Mouse (Mus musculus) liver, embryonic 11.5 days (tissue): ENCODE results near the gene Teddm1b. TPM values are rescaled to one million over a fixed set of nuclear protein-coding genes. Genes with fewer than 3 reads are reported as not detected.

Experiments used
- ATAC-seq: fragments of 200-750 bp; cut with Nextera tagmentation; replicated peaks from 2 replicates; pipeline ENCODE4 v1.8.0; 2017; ENCODE audit warnings: moderate number of reproducible peaks, mild to moderate bottlenecking, moderate TSS enrichment, moderate library complexity; ENCODE audit not compliant: low FRiP score
- DNase-seq: peaks from one replicate; pipeline ENCODE4 v3.0.0-alpha.2; 2017; ENCODE audit warnings: low spot score
- H3K27ac ChIP-seq: fragments of 300-500 bp; sonication (generic); 2 replicates; pipeline ENCODE4 v1.5.1; 2014; ENCODE audit warnings: mild to moderate bottlenecking, low read depth, low read length, control low read depth
- H3K27me3 ChIP-seq: fragments of 300-500 bp; sonication (generic); replicated peaks from 2 replicates; pipeline ENCODE4 v1.6.1; 2014; ENCODE audit warnings: low read length, mixed read lengths; ENCODE audit not compliant: control insufficient read depth, insufficient read depth
- H3K36me3 ChIP-seq: fragments of 300-500 bp; sonication (generic); 2 replicates; pipeline ENCODE4 v1.6.1; 2014; ENCODE audit warnings: mild to moderate bottlenecking, low read length, moderate library complexity, mixed read lengths; ENCODE audit not compliant: control insufficient read depth, insufficient read depth
- H3K4me1 ChIP-seq: fragments of 300-500 bp; sonication (generic); replicated peaks from 2 replicates; pipeline ENCODE4 v1.6.1; 2014; ENCODE audit warnings: low read length, mixed read lengths; ENCODE audit not compliant: control insufficient read depth, insufficient read depth
- H3K4me2 ChIP-seq: fragments of 300-500 bp; sonication (generic); 2 replicates; pipeline ENCODE4 v1.6.1; 2014; ENCODE audit warnings: mild to moderate bottlenecking, control low read depth, moderate library complexity
- H3K4me3 ChIP-seq: fragments of 300-500 bp; sonication (generic); 2 replicates; pipeline ENCODE4 v1.5.1; 2014; ENCODE audit warnings: low read depth, low read length, control low read depth
- H3K9ac ChIP-seq: fragments of 300-500 bp; sonication (generic); 2 replicates; pipeline ENCODE4 v1.6.1; 2014; ENCODE audit warnings: low read depth, low read length, control low read depth
- H3K9me3 ChIP-seq: fragments of 300-500 bp; sonication (generic); 2 replicates; pipeline ENCODE4 v1.6.1; 2016; ENCODE audit warnings: low read length, inconsistent platforms, mixed read lengths; ENCODE audit not compliant: control insufficient read depth
- WGBS: fragments of 180-500 bp; shearing (Covaris S2); extraction: QIAGEN DNeasy Blood & Tissue Kit; methylation state at CpG from one replicate; pipeline ENCODE4 v1.1.7; 2014; 5-methylcytosine and 5-hydroxymethylcytosine counted together
- polyA plus RNA-seq: library from polyadenylated mRNA; unstranded; fragments of >200 nt; fragmentation: Nextera tagmentation; extraction: Ambion mirVana; gene quantifications from 2 replicates; pipeline ENCODE4 v1.2.1, GENCODE M21; 2014

Teddm1b gene
- polyA plus RNA-seq, 1 experiment from 2014 or later = 0.40 TPM

DNA sequence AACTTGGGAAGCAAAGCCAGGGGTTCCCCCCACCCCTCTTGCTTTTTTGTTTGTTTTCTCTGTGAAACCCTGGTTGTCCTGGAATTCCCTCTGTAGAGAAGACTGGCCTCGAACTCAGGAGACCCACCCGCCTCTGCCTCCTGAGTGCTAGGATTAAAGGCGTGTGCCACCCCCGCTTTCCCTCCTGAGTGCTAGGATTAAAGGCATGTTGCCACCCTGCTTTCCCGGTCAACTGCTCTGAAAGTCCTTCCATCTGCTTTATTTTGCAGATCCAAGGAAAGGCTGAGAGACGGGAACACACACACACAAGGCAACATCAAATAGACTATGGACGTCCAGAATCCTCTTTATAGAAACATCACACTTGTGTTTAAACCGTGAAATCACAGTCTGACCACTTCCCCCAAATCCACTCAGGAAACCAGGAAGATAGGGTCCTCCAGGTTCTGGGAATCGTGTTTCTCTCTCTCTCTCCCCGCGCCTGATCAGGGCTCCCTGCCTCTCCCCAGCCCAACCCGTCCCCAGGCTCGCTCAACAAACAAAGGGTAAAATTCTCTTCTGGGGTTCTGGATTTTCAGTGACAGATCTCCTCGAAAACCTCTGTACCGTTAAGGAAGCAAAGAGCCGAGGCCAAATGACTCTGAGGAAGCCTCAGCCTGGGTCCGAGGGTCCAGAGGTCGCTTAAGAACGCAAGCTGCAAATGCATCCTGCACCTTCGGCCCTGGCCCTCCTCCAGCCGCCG is 25.0 kb downstream of the Teddm1b start:
- Histone ChIP-seq H3K9ac (peak overlapping the region; percentile 66), H3K4me3 (peak overlapping the region; percentile 93), H3K4me1 (peaks cover 10% of the 10 kb centered on the region), H3K9me3 (no peaks in the 10 kb centered on the region), H3K4me2 (peak overlapping the region; percentile 94), H3K36me3 (peaks cover 14% of the 10 kb centered on the region), H3K27ac (peak overlapping the region; percentile 65), H3K27me3 (no peaks in the 10 kb centered on the region)
- no peak for DNase-seq
- WGBS = 18% methylated on average over 22 of the region's 22 CpGs
- peak; percentile 19; the same call in 1 of the 2 replicates for ATAC-seq

DNA sequence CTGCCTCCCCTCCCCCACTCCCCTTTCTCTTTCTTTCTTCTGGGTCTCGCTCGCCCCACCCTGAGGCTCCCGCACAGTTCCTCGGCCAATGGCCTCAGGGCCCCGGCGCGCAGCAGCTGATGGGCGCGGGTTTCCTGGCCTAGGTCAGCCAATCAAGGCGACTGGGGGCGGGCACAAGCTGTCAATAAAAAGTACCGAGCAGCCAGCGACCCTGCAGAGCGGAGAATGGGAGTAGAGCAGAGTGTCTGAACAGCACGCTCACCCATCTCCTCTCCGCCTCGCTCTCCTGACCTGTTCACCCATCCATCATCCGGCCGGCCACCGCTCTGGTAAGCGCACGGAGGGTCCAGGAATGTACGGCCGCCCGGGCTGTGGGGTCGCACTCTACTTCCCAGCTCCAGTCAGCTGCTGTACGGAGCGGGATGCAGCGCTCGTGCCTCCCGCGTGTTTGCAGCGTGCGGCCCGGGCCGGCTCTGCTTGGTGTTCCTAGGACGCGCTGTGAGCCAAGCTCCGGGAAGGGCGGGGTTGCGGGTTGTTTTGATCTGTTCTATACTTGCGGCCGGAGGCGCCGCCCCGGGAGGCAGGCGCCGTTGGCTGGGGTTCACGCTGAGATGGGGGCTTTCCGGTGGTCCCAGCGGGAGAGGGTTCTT is 25.7 kb downstream of the Teddm1b start, which contains the start of the genes Glul and Teddm2:
TSS of gene Glul (plus strand) at position 214 of the 650 bp plus-strand sequence.
TSS of gene Teddm2 (minus strand) at position 498 of the 650 bp plus-strand sequence.
- Histone ChIP-seq H3K27ac (peak within 1 kb of the TSS; percentile 97), H3K27me3 (no peaks in the 10 kb centered on the region), H3K36me3 (peaks cover 21% of the 10 kb centered on the region), H3K9ac (peak within 1 kb of the TSS; percentile 83), H3K4me3 (peak within 1 kb of the TSS; percentile 93), H3K4me2 (peak within 1 kb of the TSS; percentile 94), H3K9me3 (no peaks in the 10 kb centered on the region), H3K4me1 (peaks cover 10% of the 10 kb centered on the region)
- DNase-seq (peak; percentile 93), ATAC-seq (peak; percentile 96)
- under 1% methylated on average over 51 of the region's 51 CpGs for WGBS

DNA sequence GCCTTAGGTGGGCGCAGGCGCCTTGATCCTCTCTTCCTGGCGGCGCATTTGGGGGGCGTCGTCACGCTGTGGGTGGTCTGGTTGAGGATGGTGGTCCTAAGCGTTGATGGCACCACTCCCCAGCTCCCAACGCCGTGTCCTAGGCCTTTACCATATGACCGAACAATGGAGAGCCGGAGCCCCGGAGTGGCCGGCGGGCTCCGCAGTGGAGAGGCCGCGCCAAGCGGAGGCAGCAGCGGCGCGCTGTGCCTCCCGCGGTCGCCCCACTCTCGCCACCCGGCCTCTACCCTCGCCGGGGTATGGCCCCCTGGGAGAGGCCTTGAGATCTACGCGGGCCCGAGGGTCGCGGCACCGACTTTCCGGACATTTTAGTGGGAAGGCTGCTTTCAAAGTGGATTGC is 26.2 kb downstream of the Teddm1b start:
- Histone ChIP-seq H3K36me3 (peaks cover 26% of the 10 kb centered on the region), H3K4me3 (peak overlapping the region; percentile 93), H3K9ac (peak overlapping the region; percentile 83), H3K27ac (peak overlapping the region; percentile 97), H3K27me3 (no peaks in the 10 kb centered on the region), H3K4me2 (peak overlapping the region; percentile 94), H3K4me1 (peaks cover 10% of the 10 kb centered on the region), H3K9me3 (no peaks in the 10 kb centered on the region)
- DNase-seq (no peak), ATAC-seq (peak; percentile 27)
- WGBS = 0% methylated on average over 35 of the region's 36 CpGs

DNA sequence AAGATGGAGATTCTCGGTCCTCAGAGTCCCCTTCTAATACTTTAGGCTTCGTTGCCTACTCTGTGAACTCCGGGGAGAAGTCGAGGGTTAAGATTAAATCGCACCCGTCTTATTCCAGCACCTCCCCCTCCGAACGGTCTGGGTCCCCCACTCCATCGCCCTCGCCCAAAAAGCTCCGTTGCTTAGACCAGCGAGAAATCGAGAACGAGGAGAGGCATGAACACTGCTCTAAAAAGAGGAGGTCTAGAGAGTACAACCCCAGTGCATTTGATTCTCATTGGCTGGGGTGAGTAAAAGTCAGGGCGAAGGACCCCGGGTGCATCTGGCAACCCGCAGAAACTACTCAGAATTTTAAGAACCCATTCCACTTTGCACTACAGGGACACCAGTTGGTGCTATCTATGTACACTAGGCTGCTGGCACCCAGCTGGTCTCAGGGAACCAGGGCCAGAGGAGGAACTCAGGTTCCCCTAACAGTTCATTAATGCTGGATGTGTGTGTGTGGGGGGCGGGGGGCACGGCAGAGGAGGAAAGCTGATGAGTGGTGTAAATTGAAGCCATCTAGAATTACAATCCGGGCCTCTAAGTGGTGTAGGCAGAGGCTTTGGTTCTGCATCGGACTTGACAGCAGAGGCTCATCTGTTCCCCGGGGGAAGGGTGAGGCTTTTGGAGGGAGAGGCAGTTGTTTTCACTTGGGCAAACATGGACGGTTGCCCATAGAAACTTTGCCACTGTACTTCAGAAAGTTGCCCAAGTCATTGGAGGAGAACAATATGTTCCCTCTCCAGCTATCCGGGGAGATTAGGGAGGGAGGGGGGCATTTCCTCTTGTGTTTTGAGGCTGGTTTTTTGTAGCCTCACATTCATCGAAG is 26.9 kb downstream of the Teddm1b start:
- Histone ChIP-seq H3K36me3 (peaks cover 31% of the 10 kb centered on the region), H3K9me3 (no peaks in the 10 kb centered on the region), H3K27me3 (no peaks in the 10 kb centered on the region), H3K4me3 (peak overlapping the region; percentile 93), H3K27ac (peak overlapping the region; percentile 97), H3K4me2 (peak overlapping the region; percentile 94), H3K9ac (peak overlapping the region; percentile 83), H3K4me1 (peaks cover 10% of the 10 kb centered on the region)
- DNase-seq (peak; percentile 61), ATAC-seq (no peak)
- 5% methylated on average over 25 of the region's 25 CpGs for WGBS

DNA sequence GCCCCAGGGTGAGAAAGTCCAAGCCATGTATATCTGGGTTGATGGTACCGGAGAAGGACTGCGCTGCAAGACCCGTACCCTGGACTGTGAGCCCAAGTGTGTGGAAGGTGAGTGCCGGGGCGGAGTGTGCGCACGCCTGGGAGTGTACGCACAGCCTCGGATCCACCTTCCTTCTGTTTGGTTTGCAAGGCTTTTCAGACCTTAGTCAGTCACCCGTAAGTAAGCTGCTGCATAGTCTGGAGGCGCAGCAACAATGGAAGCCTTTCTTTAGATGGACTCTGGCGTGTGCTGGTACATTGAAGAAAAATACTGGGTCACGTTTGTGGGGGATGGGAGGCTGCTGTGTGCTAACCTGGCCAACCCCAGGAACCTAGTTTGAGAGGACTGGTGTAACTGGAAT is 28.9 kb downstream of the Teddm1b start:
- Histone ChIP-seq H3K36me3 (peaks cover 43% of the 10 kb centered on the region), H3K4me2 (no peak overlapping the region), H3K4me1 (peaks cover 10% of the 10 kb centered on the region), H3K9me3 (no peaks in the 10 kb centered on the region), H3K9ac (no peak overlapping the region), H3K4me3 (no peak overlapping the region), H3K27me3 (no peaks in the 10 kb centered on the region), H3K27ac (no peak overlapping the region)
- ATAC-seq = no peak
- no peak for DNase-seq
- 94% methylated on average over 13 of the region's 13 CpGs for WGBS

GRCm38 (mm10) chr1:153904236-153904635 is 30.1 kb downstream of the Teddm1b start:
- Histone ChIP-seq H3K36me3 (peaks cover 48% of the 10 kb centered on the region), H3K4me2 (no peak overlapping the region), H3K4me1 (peaks cover 4% of the 10 kb centered on the region; the same call in 1 of the 2 replicates), H3K9me3 (no peaks in the 10 kb centered on the region), H3K27me3 (no peaks in the 10 kb centered on the region), H3K4me3 (no peak overlapping the region), H3K27ac (no peak overlapping the region), H3K9ac (no peak overlapping the region)
- DNase-seq (no peak), ATAC-seq (no peak)
- 94% methylated on average over 14 of the region's 14 CpGs for WGBS

DNA sequence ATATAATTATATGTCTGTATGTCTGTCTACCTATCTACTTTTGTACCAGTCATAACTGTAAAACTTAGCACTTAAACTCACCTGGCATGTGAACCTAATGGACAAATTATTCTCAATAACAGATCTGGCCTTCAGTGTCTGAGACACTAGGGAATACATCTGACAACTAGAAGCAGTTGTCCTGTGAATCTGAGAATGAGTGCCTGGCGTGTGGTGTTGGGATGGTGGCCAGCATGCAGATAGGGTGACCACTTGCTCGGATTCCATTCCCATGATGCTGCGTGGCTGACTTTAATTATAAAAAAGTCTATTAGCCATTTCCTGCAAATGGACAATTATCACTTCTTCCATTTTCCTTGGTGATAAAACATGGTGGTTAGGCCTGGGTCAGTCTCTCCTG is 31.7 kb downstream of the Teddm1b start:
- no peak overlapping the region for H3K4me3 ChIP-seq
- H3K4me2 ChIP-seq = no peak overlapping the region
- H3K27me3 ChIP-seq = no peaks in the 10 kb centered on the region
- H3K27ac ChIP-seq = no peak overlapping the region
- ATAC-seq (no peak), DNase-seq (no peak)
- WGBS = 89% methylated on average over 3 of the region's 3 CpGs
- H3K4me1 ChIP-seq = peaks cover 4% of the 10 kb centered on the region; the same call in 1 of the 2 replicates
- peaks cover 49% of the 10 kb centered on the region for H3K36me3 ChIP-seq
- H3K9ac ChIP-seq = no peak overlapping the region
- H3K9me3 ChIP-seq = no peaks in the 10 kb centered on the region

DNA sequence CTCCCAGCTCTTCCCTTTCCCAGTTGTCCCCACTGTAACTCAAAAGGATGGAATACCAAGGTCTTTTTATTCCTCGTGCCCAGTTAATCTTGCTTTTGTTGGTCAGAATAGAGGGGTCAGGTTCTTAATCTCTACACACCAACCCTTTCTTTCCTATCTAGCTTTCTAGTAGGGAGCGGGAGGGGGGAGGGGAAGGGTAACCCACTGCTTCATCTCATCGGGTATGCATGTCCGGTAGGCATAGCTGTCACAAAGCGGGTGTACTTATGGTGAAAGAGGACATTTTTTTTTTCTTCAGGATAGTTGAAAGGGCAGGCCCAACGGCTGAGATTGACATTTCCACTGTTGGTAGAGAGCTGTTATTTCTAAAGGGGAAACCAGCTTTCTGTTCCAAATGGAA is 34.1 kb downstream of the Teddm1b start:
- Histone ChIP-seq H3K4me2 (no peak overlapping the region), H3K9me3 (no peaks in the 10 kb centered on the region), H3K4me3 (no peak overlapping the region), H3K27me3 (no peaks in the 10 kb centered on the region), H3K9ac (no peak overlapping the region), H3K4me1 (no peaks in the 10 kb centered on the region), H3K27ac (no peak overlapping the region), H3K36me3 (peaks cover 45% of the 10 kb centered on the region)
- ATAC-seq (no peak), DNase-seq (no peak)
- 86% methylated on average over 6 of the region's 6 CpGs for WGBS
